Mouse (Mus musculus) E14TG2a.4 (cell line): ENCODE results near the gene Cd8a.
A peak's percentile ranks its signal among the peaks of the same experiment; 100 is the strongest.

Source experiments
- H3K27me3 ChIP-seq: 2 replicates; pipeline ENCODE4 v1.6.1; 2014; ENCODE audit warnings: low read length, control low read depth; ENCODE audit not compliant: insufficient read depth
- H3K36me3 ChIP-seq: 2 replicates; pipeline ENCODE4 v1.6.1; 2014; ENCODE audit warnings: low read length, control low read depth; ENCODE audit not compliant: insufficient read depth
- H3K4me1 ChIP-seq: replicated peaks from 2 replicates; pipeline ENCODE4 v1.6.1; 2014; ENCODE audit warnings: low read depth, low read length, control low read depth
- H3K4me3 ChIP-seq: replicated peaks from 2 replicates; pipeline ENCODE4 v1.5.1; 2014; ENCODE audit warnings: mild to moderate bottlenecking, low read length
- H3K9me3 ChIP-seq: 2 replicates; pipeline ENCODE4 v1.6.1; 2014; ENCODE audit warnings: low read length, control low read depth
- CTCF ChIP-seq: conservative IDR thresholded peaks from 2 replicates; pipeline ENCODE4 v1.5.1; 2014; ENCODE audit warnings: low read length
- NANOG ChIP-seq: IDR thresholded peaks from 2 replicates; pipeline ENCODE4 v1.6.1; 2014; ENCODE audit warnings: borderline replicate concordance, low read length, mixed read lengths
- POU5F1 ChIP-seq: IDR thresholded peaks from 2 replicates; pipeline ENCODE4 v1.6.1; 2014; ENCODE audit warnings: low read length, borderline replicate concordance

The Cd8a gene

GRCm38 (mm10) chr6:71376711-71377110, 3.5 kb downstream of the Cd8a start:
- Histone ChIP-seq H3K4me3 (no peak overlapping the region), H3K27me3 (peaks cover 18% of the 10 kb centered on the region), H3K9me3 (peaks cover 11% of the 10 kb centered on the region), H3K4me1 (peaks cover 18% of the 10 kb centered on the region), H3K36me3 (no peaks in the 10 kb centered on the region)
- no peak for TF ChIP-seq POU5F1
- TF ChIP-seq CTCF = no peak
- no peak for TF ChIP-seq NANOG

GRCm38 (mm10) chr6:71381654-71382053, 8.4 kb downstream of the Cd8a start:
- Histone ChIP-seq H3K36me3 (no peaks in the 10 kb centered on the region), H3K9me3 (peaks cover 11% of the 10 kb centered on the region), H3K4me3 (no peak overlapping the region), H3K27me3 (no peaks in the 10 kb centered on the region), H3K4me1 (peaks cover under 1% of the 10 kb centered on the region)
- no peak for TF ChIP-seq NANOG
- no peak for TF ChIP-seq CTCF
- TF ChIP-seq POU5F1 = no peak

GRCm38 (mm10) chr6:71390496-71390895, 17.3 kb downstream of the Cd8a start:
- no peaks in the 10 kb centered on the region for H3K9me3 ChIP-seq
- no peak overlapping the region for H3K4me3 ChIP-seq
- peaks cover 4% of the 10 kb centered on the region for H3K4me1 ChIP-seq
- H3K27me3 ChIP-seq = no peaks in the 10 kb centered on the region
- TF ChIP-seq CTCF = no peak
- peaks cover 65% of the 10 kb centered on the region for H3K36me3 ChIP-seq

DNA sequence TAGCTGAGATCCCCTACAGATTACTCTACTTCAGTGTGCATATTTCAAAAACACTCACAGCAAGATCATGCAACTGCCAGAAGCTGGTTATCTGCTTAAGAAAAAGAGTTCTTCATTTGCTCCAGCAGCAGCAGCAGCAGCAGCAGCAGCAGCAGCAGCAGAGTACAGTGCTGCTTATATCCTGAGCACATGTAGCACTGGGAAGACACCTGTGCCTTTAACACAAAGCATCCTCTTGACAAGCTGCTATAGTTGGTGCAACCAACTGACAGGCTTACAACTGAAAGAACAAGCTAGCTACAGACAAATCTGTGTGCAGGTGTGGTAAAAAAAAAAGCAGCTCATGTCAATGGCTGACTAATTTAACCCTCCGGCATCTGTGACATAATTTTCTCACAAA, 22.8 kb downstream of the Cd8a start:
- TF ChIP-seq CTCF (no peak), POU5F1 (no peak), NANOG (no peak)
- H3K4me3 ChIP-seq = no peak overlapping the region
- no peaks in the 10 kb centered on the region for H3K9me3 ChIP-seq
- no peaks in the 10 kb centered on the region for H3K27me3 ChIP-seq
- H3K4me1 ChIP-seq = peaks cover 5% of the 10 kb centered on the region; the same call in 1 of the 2 replicates
- peaks cover 85% of the 10 kb centered on the region for H3K36me3 ChIP-seq

DNA sequence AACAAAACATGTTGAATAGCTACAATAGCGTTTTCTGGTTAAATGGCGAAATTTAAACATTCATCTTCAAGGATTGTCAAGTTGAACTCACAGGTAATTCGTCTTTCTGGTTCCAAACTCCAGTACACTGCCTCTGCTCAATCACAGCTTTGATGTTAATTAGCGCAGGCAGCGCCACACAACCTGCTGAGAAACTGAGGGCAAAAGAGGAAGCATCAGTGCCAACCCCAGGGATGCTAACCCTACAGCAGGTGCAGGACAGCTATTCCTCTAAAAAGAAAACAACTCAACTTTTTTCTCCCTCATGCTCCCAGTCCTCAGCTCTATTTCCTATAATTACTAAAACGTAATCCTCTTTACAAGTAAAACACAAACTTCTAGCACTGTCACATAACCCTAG, 23.5 kb downstream of the Cd8a start:
- peaks cover 78% of the 10 kb centered on the region for H3K36me3 ChIP-seq
- peaks cover 5% of the 10 kb centered on the region; the same call in 1 of the 2 replicates for H3K4me1 ChIP-seq
- no peaks in the 10 kb centered on the region for H3K9me3 ChIP-seq
- H3K27me3 ChIP-seq = no peaks in the 10 kb centered on the region
- H3K4me3 ChIP-seq = no peak overlapping the region
- TF ChIP-seq CTCF (no peak), POU5F1 (no peak), NANOG (no peak)

- H3K4me1 ChIP-seq = peaks cover 5% of the 10 kb centered on the region; the same call in 1 of the 2 replicates
- no peak overlapping the region for H3K4me3 ChIP-seq
- H3K27me3 ChIP-seq = no peaks in the 10 kb centered on the region
- peaks cover 60% of the 10 kb centered on the region for H3K36me3 ChIP-seq
- H3K9me3 ChIP-seq = no peaks in the 10 kb centered on the region
- TF ChIP-seq POU5F1 = no peak
- no peak for TF ChIP-seq NANOG
- peak; percentile 43 for TF ChIP-seq CTCF
Measured at GRCm38 (mm10) chr6:71398829-71399609, 25.8 kb downstream of the Cd8a start.

DNA sequence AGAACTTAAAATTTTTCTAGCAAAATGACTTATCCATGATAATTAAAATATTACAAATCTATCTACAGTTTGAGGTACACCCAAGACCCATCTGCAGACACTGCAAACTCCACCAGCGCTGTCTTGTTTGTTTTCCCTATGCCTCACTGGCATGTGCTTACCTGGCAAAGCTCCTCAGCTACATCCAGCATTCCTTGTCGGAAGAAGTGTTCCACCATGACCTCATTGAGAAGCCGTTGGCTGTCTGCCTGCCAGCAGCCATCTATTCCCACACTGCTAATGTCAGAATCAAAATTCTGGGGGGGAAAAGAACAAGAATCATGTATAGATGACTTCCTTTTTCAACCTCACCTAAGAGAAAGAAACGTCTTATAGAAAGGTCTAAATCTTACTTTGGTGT, 41.4 kb downstream of the Cd8a start:
- no peak overlapping the region for H3K4me3 ChIP-seq
- H3K9me3 ChIP-seq = no peaks in the 10 kb centered on the region
- no peaks in the 10 kb centered on the region for H3K27me3 ChIP-seq
- H3K4me1 ChIP-seq = peaks cover 8% of the 10 kb centered on the region
- TF ChIP-seq NANOG = no peak
- TF ChIP-seq POU5F1 = no peak
- no peak for TF ChIP-seq CTCF
- peaks cover 63% of the 10 kb centered on the region for H3K36me3 ChIP-seq

- H3K9me3 ChIP-seq = no peaks in the 10 kb centered on the region
- TF ChIP-seq CTCF (no peak), POU5F1 (no peak), NANOG (no peak)
- H3K4me3 ChIP-seq = no peak overlapping the region
- H3K4me1 ChIP-seq = 0 out of 2 replicates have a peak, but pooled peaks cover 2% of the 10 kb centered on the region
- H3K36me3 ChIP-seq = peaks cover 69% of the 10 kb centered on the region
- H3K27me3 ChIP-seq = no peaks in the 10 kb centered on the region
Measured at GRCm38 (mm10) chr6:71415446-71415845, 42.2 kb downstream of the Cd8a start.

DNA sequence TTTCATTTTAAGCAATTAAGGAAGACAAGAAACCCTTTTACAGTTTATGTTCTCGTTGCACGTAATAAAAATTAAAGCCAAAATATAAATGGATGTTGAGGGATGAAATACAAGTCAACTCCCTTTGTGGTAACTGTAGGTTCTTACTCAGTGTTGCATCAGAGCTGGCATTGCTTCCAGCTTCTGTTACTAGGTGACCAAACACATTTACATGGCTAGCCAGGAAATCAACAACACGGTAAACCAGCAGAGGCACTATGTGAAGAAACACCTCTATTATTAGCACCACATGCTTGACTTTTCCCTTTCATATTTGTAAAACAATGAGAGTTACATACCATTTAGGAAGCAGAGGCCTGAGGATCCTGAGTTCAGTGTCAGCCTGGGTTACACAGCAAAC, 45.6 kb downstream of the Cd8a start:
- H3K27me3 ChIP-seq = no peaks in the 10 kb centered on the region
- no peak overlapping the region for H3K4me3 ChIP-seq
- H3K4me1 ChIP-seq = 0 out of 2 replicates have a peak, but pooled peaks cover 4% of the 10 kb centered on the region
- no peaks in the 10 kb centered on the region for H3K9me3 ChIP-seq
- TF ChIP-seq CTCF (no peak), POU5F1 (no peak), NANOG (no peak)
- peaks cover 68% of the 10 kb centered on the region for H3K36me3 ChIP-seq
